Mouse (Mus musculus) liver, postnatal 0 days (tissue): Measurements from ENCODE around the gene Epha8.

Experiments used
- CTCF ChIP-seq: sonication (generic); IDR thresholded peaks from 2 replicates; pipeline ENCODE4 v1.5.1; 2016; ENCODE audit warnings: antibody characterized with exemption, low read depth
- EP300 ChIP-seq: IDR thresholded peaks from 2 replicates; pipeline ENCODE4 v1.6.1; 2016; ENCODE audit warnings: antibody characterized with exemption, low read depth, mild to moderate bottlenecking

DNA sequence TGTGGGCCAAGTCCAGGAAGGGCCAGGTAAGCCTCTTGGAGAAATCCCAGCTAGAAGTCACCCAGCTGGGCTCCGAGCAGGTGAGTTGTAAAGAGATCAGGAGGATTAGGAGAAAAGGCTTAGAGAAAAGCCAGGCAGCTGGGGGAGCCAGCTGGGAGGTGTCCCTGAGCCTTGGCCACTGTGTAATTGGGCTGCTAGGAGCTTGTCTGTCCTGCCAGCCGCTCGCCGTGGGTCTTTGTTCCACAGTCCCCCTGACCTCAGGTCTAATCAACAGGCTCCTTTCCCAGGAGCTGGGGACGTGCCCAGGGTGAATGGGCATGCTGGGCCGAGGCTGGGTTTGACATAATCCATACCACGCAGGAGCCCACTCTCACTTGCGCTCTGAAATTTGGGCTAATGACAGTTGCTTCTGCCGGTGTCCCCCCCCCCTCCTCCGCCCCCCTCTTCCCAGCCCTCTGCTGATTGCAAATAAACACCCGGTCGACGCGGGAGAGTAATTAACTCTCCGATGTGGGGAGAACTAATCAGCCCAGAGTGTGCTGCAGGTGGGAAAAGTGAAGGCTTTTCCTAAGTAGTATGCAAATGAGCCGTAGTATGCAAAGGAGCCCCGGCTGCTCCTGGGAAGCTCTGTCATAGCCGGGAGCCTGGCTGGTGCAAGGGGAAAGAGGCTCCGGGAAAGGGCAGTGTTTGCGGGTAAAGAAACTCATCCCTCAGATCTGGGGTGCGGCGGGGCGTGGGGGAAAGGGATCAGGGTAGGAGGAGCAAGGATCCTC, 51.7 kb downstream of the Epha8 start:
- no peak for TF ChIP-seq CTCF
- no peak for TF ChIP-seq EP300
